Mouse (Mus musculus): ENCODE data around the gene Neurod6. TPM values are rescaled to one million over a fixed set of nuclear protein-coding genes. Genes with fewer than 3 reads are reported as not detected.

Gene Neurod6
- polyA plus RNA-seq, 1 experiment from 2014 or later, result 17.3 TPM

Other genes with a start within 250 kb of the Neurod6 start
- 50.3 and 52.6 TPM in 2 replicates for gene Adcyap1r1, start 229.3 kb downstream of the Neurod6 start, polyA plus RNA-seq (2015; fragmentation: Nextera tagmentation; extraction: Ambion mirVana)
- gene Itprid1, start 155.6 kb upstream of the Neurod6 start, polyA plus RNA-seq (2015; fragmentation: Nextera tagmentation; extraction: Ambion mirVana), result 0.08 TPM in 1 of 2 replicates, not detected in the other